Mouse (Mus musculus) liver, embryonic 18 days (tissue): Measurements from ENCODE around the gene Tex22. TPM values are rescaled to one million over a fixed set of nuclear protein-coding genes. Genes with fewer than 3 reads are reported as not detected.

Experiments
- polyA plus RNA-seq: library from polyadenylated mRNA; depleted of rRNA; stranded (reverse); fragments of >200 nt; gene quantifications from 2 replicates; pipeline ENCODE4 v1.2.3, GENCODE M21; 2012; rRNA removed

Tex22 gene
- polyA plus RNA-seq = not detected in 2 replicates

GRCm38 (mm10) chr12:113074329-113075062 is at the start of gene Tex22:
Tex22 (plus strand) TSS chr12:113074502.

DNA sequence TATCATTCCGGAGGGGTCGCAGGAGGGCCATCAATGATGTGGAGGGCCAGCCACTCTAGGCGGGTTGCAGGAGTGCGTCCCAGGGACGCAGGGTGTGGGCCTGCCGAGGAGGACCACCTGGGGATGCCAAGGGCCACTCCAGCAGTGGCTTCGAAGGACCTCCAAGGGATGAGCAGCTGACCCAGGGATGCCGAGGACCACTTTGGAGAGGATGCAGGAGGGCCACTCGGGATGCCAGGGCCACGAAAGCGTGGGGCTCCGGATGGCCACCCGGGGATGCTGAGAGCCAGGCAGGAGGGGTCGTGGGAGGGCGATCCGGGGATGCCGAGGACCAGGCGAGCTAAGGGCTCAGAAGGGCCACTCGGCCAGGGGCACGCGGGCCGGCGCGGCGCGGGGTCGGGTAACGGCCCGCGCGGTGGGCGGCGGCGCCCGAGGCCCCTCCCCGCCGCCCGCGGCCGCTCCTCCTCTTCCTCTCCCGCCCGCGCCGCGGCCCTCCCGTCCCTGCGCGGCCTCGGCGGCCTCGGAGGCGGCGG is 23.5 kb downstream of the Tex22 start, which contains the start of gene Mta1:
Mta1 (plus strand) TSS at position 530 of the 533 bp plus-strand sequence.

Other genes with a start within 250 kb of the Tex22 start
- gene Cdca4, start 245.1 kb upstream of the Tex22 start, polyA plus RNA-seq = 23.2 and 24.6 TPM in 2 replicates
- 0.79 and 0.83 TPM in 2 replicates for gene Gpr132, start 206.3 kb upstream of the Tex22 start, polyA plus RNA-seq
- gene Jag2, start 144.7 kb upstream of the Tex22 start, polyA plus RNA-seq = 0.32 and 0.34 TPM in 2 replicates
- gene Nudt14, start 132.4 kb upstream of the Tex22 start, polyA plus RNA-seq = 11.8 and 13.7 TPM in 2 replicates
- 4.4 and 4.6 TPM in 2 replicates for gene Btbd6, start 98.0 kb upstream of the Tex22 start, polyA plus RNA-seq
- 28.6 and 36.3 TPM in 2 replicates for gene Brf1, start 73.8 kb upstream of the Tex22 start, polyA plus RNA-seq
- gene Pacs2, start 60.0 kb upstream of the Tex22 start, polyA plus RNA-seq = 8.0 and 9.0 TPM in 2 replicates
- gene Mta1, start 23.8 kb downstream of the Tex22 start, polyA plus RNA-seq = 17.5 and 22.8 TPM in 2 replicates
- gene Crip2, start 65.7 kb downstream of the Tex22 start, polyA plus RNA-seq = 33.1 and 36.5 TPM in 2 replicates
- gene Crip1, start 71.8 kb downstream of the Tex22 start, polyA plus RNA-seq = 137 and 207 TPM in 2 replicates
- 4.6 and 4.7 TPM in 2 replicates for gene Tedc1, start 81.9 kb downstream of the Tex22 start, polyA plus RNA-seq
- 0.51 and 0.70 TPM in 2 replicates for gene Tmem121, start 111.4 kb downstream of the Tex22 start, polyA plus RNA-seq